Mouse (Mus musculus) embryonic facial prominence, embryonic 11.5 days (tissue): ENCODE data around the gene Gm20388. TPM values are rescaled to one million over a fixed set of nuclear protein-coding genes. Genes with fewer than 3 reads are reported as not detected.
A peak's percentile ranks its signal among the peaks of the same experiment; 100 is the strongest.

ENCODE experiments used
- ATAC-seq: fragments of 200-750 bp; cut with Nextera tagmentation; replicated peaks from 2 replicates; pipeline ENCODE4 v1.8.0; 2017; ENCODE audit warnings: low read depth; ENCODE audit not compliant: insufficient number of reproducible peaks, low FRiP score, low TSS enrichment
- DNase-seq: peaks from one replicate; pipeline ENCODE4 v3.0.0-alpha.2; 2015; ENCODE audit warnings: low spot score
- H3K27ac ChIP-seq: fragments of 300-500 bp; sonication (generic); replicated peaks from 2 replicates; pipeline ENCODE4 v1.5.1; 2014; ENCODE audit warnings: mild to moderate bottlenecking, low read depth, low read length, control low read depth
- H3K27me3 ChIP-seq: fragments of 300-500 bp; sonication (generic); 2 replicates; pipeline ENCODE4 v1.6.1; 2014; ENCODE audit warnings: mild to moderate bottlenecking, low read length, moderate library complexity, mixed read lengths; ENCODE audit not compliant: control insufficient read depth, insufficient read depth
- H3K36me3 ChIP-seq: fragments of 300-500 bp; sonication (generic); replicated peaks from 2 replicates; pipeline ENCODE4 v1.6.1; 2014; ENCODE audit warnings: low read depth, mild to moderate bottlenecking, low read length, moderate library complexity, mixed read lengths; ENCODE audit not compliant: control insufficient read depth, insufficient read depth
- H3K4me1 ChIP-seq: fragments of 300-500 bp; sonication (generic); 2 replicates; pipeline ENCODE4 v1.6.1; 2014; ENCODE audit warnings: low read length, mixed read lengths; ENCODE audit not compliant: control insufficient read depth, insufficient read depth
- H3K4me2 ChIP-seq: fragments of 300-500 bp; sonication (generic); 2 replicates; pipeline ENCODE4 v1.6.1; 2014; ENCODE audit warnings: low read depth, mild to moderate bottlenecking, control low read depth, low read length, moderate library complexity
- H3K4me3 ChIP-seq: fragments of 300-500 bp; sonication (generic); 2 replicates; pipeline ENCODE4 v1.5.1; 2014; ENCODE audit warnings: low read depth, low read length, control low read depth
- H3K9ac ChIP-seq: fragments of 300-500 bp; sonication (generic); replicated peaks from 2 replicates; pipeline ENCODE4 v1.6.1; 2014; ENCODE audit warnings: mild to moderate bottlenecking, control low read depth, low read length
- H3K9me3 ChIP-seq: fragments of 300-500 bp; sonication (generic); replicated peaks from 2 replicates; pipeline ENCODE4 v1.6.1; 2016; ENCODE audit warnings: mild to moderate bottlenecking, low read length, inconsistent platforms, mixed read lengths; ENCODE audit not compliant: control insufficient read depth
- WGBS: fragments of 180-500 bp; shearing (Covaris S2); extraction: QIAGEN DNeasy Blood & Tissue Kit; methylation state at CpG from one replicate; pipeline ENCODE4 v1.1.7; 2014; 5-methylcytosine and 5-hydroxymethylcytosine counted together
- polyA plus RNA-seq: library from polyadenylated mRNA; unstranded; fragments of >200 nt; fragmentation: Nextera tagmentation; extraction: Ambion mirVana; gene quantifications from 2 replicates; pipeline ENCODE4 v1.2.1, GENCODE M21; 2014

Gene Gm20388
- polyA plus RNA-seq, 1 experiment from 2014 or later, result 3.1 TPM

- Histone ChIP-seq H3K4me1 (peaks cover 11% of the 10 kb centered on the region), H3K4me2 (peak within 1 kb of the TSS; percentile 53), H3K9ac (peak within 1 kb of the TSS; percentile 22), H3K9me3 (no peaks in the 10 kb centered on the region), H3K27ac (no peak within 1 kb of the TSS), H3K4me3 (peak within 1 kb of the TSS; percentile 24), H3K27me3 (peaks cover 2% of the 10 kb centered on the region; the same call in 1 of the 2 replicates), H3K36me3 (no peaks in the 10 kb centered on the region)
- ATAC-seq (peak; percentile 88), DNase-seq (peak; percentile 95)
- under 1% methylated on average over 25 of the region's 25 CpGs for WGBS
Measured at GRCm38 (mm10) chr8:119992249-119992648, 81.6 kb downstream of the Gm20388 start, which contains the start of gene Crispld2. Gene Crispld2, plus strand, starts transcription at chr8:119992438.

GRCm38 (mm10) chr8:119994114-119994513 is 83.5 kb downstream of the Gm20388 start:
- H3K4me3 ChIP-seq, result no peak overlapping the region
- H3K9me3 ChIP-seq, result no peaks in the 10 kb centered on the region
- peak overlapping the region; percentile 4; the same call in 1 of the 2 replicates for H3K4me2 ChIP-seq

GRCm38 (mm10) chr8:119994556-119994955 is 83.9 kb downstream of the Gm20388 start:
- DNase-seq (peak; percentile 58), ATAC-seq (0 out of 2 replicates have a peak, but pooled peaks have one; percentile 10)
- Histone ChIP-seq H3K4me2 (peak overlapping the region; percentile 4; the same call in 1 of the 2 replicates), H3K27me3 (peaks cover 2% of the 10 kb centered on the region; the same call in 1 of the 2 replicates), H3K9me3 (no peaks in the 10 kb centered on the region), H3K4me1 (peaks cover 11% of the 10 kb centered on the region), H3K36me3 (no peaks in the 10 kb centered on the region), H3K4me3 (no peak overlapping the region), H3K9ac (no peak overlapping the region), H3K27ac (peak overlapping the region; percentile 24; the same call in 1 of the 2 replicates)
- WGBS, result 26% methylated on average over 6 of the region's 6 CpGs

More at GRCm38 (mm10) chr8:119994114-119994513, 83.5 kb downstream of the Gm20388 start:
- 56% methylated on average over 7 of the region's 7 CpGs for whole genome bisulfite sequencing
- no peak overlapping the region for H3K9ac ChIP-seq
- 0 out of 2 replicates have a peak, but pooled peaks have one; percentile 12 for ATAC-seq
- peaks cover 11% of the 10 kb centered on the region for H3K4me1 ChIP-seq
- H3K27me3 ChIP-seq, result peaks cover 2% of the 10 kb centered on the region; the same call in 1 of the 2 replicates
- H3K36me3 ChIP-seq, result no peaks in the 10 kb centered on the region
- peak overlapping the region; percentile 24; the same call in 1 of the 2 replicates for H3K27ac ChIP-seq
- peak; percentile 51 for DNase-seq

GRCm38 (mm10) chr8:119997266-119997665 is 86.6 kb downstream of the Gm20388 start:
- Histone ChIP-seq H3K4me2 (no peak overlapping the region), H3K27ac (no peak overlapping the region), H3K36me3 (no peaks in the 10 kb centered on the region), H3K9me3 (no peaks in the 10 kb centered on the region), H3K4me3 (no peak overlapping the region), H3K4me1 (peaks cover 11% of the 10 kb centered on the region), H3K27me3 (peaks cover 2% of the 10 kb centered on the region; the same call in 1 of the 2 replicates), H3K9ac (no peak overlapping the region)
- ATAC-seq (no peak), DNase-seq (no peak)
- WGBS, result 83% methylated on average over 4 of the region's 4 CpGs

GRCm38 (mm10) chr8:120000461-120000860 is 89.8 kb downstream of the Gm20388 start:
- no peak overlapping the region for H3K27ac ChIP-seq
- no peak overlapping the region for H3K9ac ChIP-seq
- DNase-seq, result no peak
- WGBS, result 76% methylated on average over 8 of the region's 8 CpGs
- peaks cover 3% of the 10 kb centered on the region; the same call in 1 of the 2 replicates for H3K4me1 ChIP-seq
- no peaks in the 10 kb centered on the region for H3K27me3 ChIP-seq
- no peak for ATAC-seq
- H3K9me3 ChIP-seq, result no peaks in the 10 kb centered on the region
- H3K4me2 ChIP-seq, result no peak overlapping the region
- no peaks in the 10 kb centered on the region for H3K36me3 ChIP-seq
- no peak overlapping the region for H3K4me3 ChIP-seq

GRCm38 (mm10) chr8:120001712-120002111 is 91.1 kb downstream of the Gm20388 start:
- Histone ChIP-seq H3K9ac (no peak overlapping the region), H3K9me3 (no peaks in the 10 kb centered on the region), H3K27ac (no peak overlapping the region), H3K27me3 (no peaks in the 10 kb centered on the region), H3K4me3 (no peak overlapping the region), H3K4me2 (no peak overlapping the region), H3K36me3 (no peaks in the 10 kb centered on the region), H3K4me1 (peaks cover 3% of the 10 kb centered on the region; the same call in 1 of the 2 replicates)
- no peak for ATAC-seq
- peak; percentile 53 for DNase-seq
- 65% methylated on average over 7 of the region's 7 CpGs for WGBS

GRCm38 (mm10) chr8:120002348-120002747 is 91.7 kb downstream of the Gm20388 start:
- H3K36me3 ChIP-seq, result no peaks in the 10 kb centered on the region
- H3K4me1 ChIP-seq, result peaks cover 3% of the 10 kb centered on the region; the same call in 1 of the 2 replicates
- no peak overlapping the region for H3K27ac ChIP-seq
- H3K9me3 ChIP-seq, result no peaks in the 10 kb centered on the region
- H3K4me2 ChIP-seq, result no peak overlapping the region
- 58% methylated on average over 9 of the region's 9 CpGs for WGBS
- no peak overlapping the region for H3K9ac ChIP-seq
- no peaks in the 10 kb centered on the region for H3K27me3 ChIP-seq
- no peak for ATAC-seq
- H3K4me3 ChIP-seq, result no peak overlapping the region
- DNase-seq, result no peak

GRCm38 (mm10) chr8:120004154-120004702 is 93.6 kb downstream of the Gm20388 start:
- no peak overlapping the region for H3K4me2 ChIP-seq
- H3K4me3 ChIP-seq, result no peak overlapping the region
- no peak overlapping the region; the same call in 1 of the 2 replicates for H3K9ac ChIP-seq
- H3K36me3 ChIP-seq, result no peaks in the 10 kb centered on the region
- WGBS, result 31% methylated on average over 14 of the region's 14 CpGs
- DNase-seq, result peak; percentile 59
- ATAC-seq, result no peak
- 0 out of 2 replicates have a peak overlapping the region, but pooled peaks have one; percentile 28 for H3K27ac ChIP-seq
- H3K9me3 ChIP-seq, result no peaks in the 10 kb centered on the region
- no peaks in the 10 kb centered on the region for H3K27me3 ChIP-seq
- H3K4me1 ChIP-seq, result peaks cover 3% of the 10 kb centered on the region; the same call in 1 of the 2 replicates
